Mouse (Mus musculus) kidney, embryonic 14.5 days (tissue): Measurements from ENCODE around the gene Nphs1. TPM values are rescaled to one million over a fixed set of nuclear protein-coding genes. Genes with fewer than 3 reads are reported as not detected.

Source experiments
- ATAC-seq: fragments of 200-750 bp; cut with Nextera tagmentation; 2 replicates; pipeline ENCODE4 v1.8.0; 2017; ENCODE audit warnings: moderate number of reproducible peaks, mild to moderate bottlenecking, moderate TSS enrichment, moderate library complexity; ENCODE audit not compliant: low FRiP score, low TSS enrichment
- H3K27ac ChIP-seq: fragments of 300-500 bp; sonication (generic); 2 replicates; pipeline ENCODE4 v1.5.1; 2014; ENCODE audit warnings: low read depth, mild to moderate bottlenecking, low read length, moderate library complexity, mixed read lengths
- H3K27me3 ChIP-seq: fragments of 300-500 bp; sonication (generic); 2 replicates; pipeline ENCODE4 v1.6.1; 2014; ENCODE audit warnings: mild to moderate bottlenecking, low read length; ENCODE audit not compliant: control insufficient read depth, insufficient read depth
- H3K36me3 ChIP-seq: fragments of 300-500 bp; sonication (generic); 2 replicates; pipeline ENCODE4 v1.6.1; 2014; ENCODE audit warnings: low read length, mixed read lengths; ENCODE audit not compliant: control insufficient read depth, insufficient read depth
- H3K4me1 ChIP-seq: fragments of 300-500 bp; sonication (generic); 2 replicates; pipeline ENCODE4 v1.6.1; 2014; ENCODE audit warnings: low read length, mixed read lengths; ENCODE audit not compliant: control insufficient read depth, insufficient read depth
- H3K4me2 ChIP-seq: fragments of 300-500 bp; sonication (generic); replicated peaks from 2 replicates; pipeline ENCODE4 v1.6.1; 2014; ENCODE audit warnings: low read depth, mild to moderate bottlenecking, low read length
- H3K4me3 ChIP-seq: fragments of 300-500 bp; sonication (generic); 2 replicates; pipeline ENCODE4 v1.5.1; 2014; ENCODE audit warnings: mild to moderate bottlenecking, low read length
- H3K9ac ChIP-seq: fragments of 300-500 bp; sonication (generic); 2 replicates; pipeline ENCODE4 v1.6.1; 2014; ENCODE audit warnings: low read depth, mild to moderate bottlenecking, low read length, moderate library complexity
- H3K9me3 ChIP-seq: fragments of 300-500 bp; sonication (generic); 2 replicates; pipeline ENCODE4 v1.6.1; 2016; ENCODE audit warnings: low read length; ENCODE audit not compliant: control insufficient read depth
- WGBS: fragments of 180-500 bp; shearing (Covaris S2); extraction: QIAGEN DNeasy Blood & Tissue Kit; methylation state at CpG from one replicate; pipeline ENCODE4 v1.1.7; 2014; 5-methylcytosine and 5-hydroxymethylcytosine counted together
- polyA plus RNA-seq: library from polyadenylated mRNA; unstranded; fragments of >200 nt; fragmentation: Nextera tagmentation; extraction: Ambion mirVana; gene quantifications from 2 replicates; pipeline ENCODE4 v1.2.1, GENCODE M21; 2014

Nphs1 gene
- polyA plus RNA-seq, 1 experiment from 2014 or later, result 3.0 TPM

DNA sequence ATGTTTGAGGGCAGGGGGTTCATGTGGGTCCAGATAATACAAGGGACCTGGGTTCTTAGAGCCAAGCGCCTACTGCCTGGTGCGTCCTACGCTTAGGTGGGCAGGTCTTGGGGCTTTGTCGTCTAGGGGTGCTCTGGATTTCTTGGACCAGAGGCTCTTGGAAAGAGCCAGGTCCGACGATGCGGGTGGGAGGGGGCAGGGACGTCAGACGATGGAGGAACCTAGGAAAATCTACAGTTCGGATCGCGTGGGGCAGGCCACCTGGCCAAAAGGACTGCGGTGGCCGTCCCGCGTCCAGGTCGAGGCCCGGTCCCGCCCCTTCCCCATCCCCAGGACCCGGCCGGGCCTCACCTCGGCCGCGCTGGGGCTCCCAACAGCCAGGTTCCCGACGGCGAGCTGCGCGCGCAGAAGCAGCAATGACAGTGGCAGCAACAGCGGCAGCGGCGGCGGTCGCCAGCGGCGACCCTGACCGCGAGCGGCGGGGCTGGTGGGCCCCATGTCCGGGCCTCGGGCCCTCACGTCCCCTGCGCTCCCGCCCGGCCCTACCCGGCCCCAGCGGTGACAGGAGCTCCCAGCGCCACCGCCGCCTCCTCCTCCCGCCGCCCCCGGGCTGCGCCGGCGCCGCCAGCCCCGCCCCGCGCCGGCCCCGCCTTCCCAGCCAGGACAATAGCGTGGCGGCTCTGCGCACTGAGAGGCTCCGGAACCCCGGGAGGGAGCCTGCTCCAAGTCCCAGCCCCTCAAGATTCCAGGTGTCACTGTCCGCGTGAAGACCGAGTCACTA, 13.0 kb upstream of the Nphs1 start, which contains the start of gene Aplp1:
TSS of gene Aplp1 (minus strand) at position 565 of the 781 bp plus-strand sequence.
- H3K4me1 ChIP-seq, result peaks cover 10% of the 10 kb centered on the region; the same call in 1 of the 2 replicates
- H3K27ac ChIP-seq, result no peak within 1 kb of the TSS
- H3K36me3 ChIP-seq, result no peaks in the 10 kb centered on the region
- peak within 1 kb of the TSS; percentile 66 for H3K4me3 ChIP-seq
- H3K9ac ChIP-seq, result peak within 1 kb of the TSS; percentile 64
- 0 out of 2 replicates have a peak, but pooled peaks cover 4% of the 10 kb centered on the region for H3K9me3 ChIP-seq
- WGBS, result under 1% methylated on average over 64 of the region's 72 CpGs
- peak within 1 kb of the TSS; percentile 94 for H3K4me2 ChIP-seq
- H3K27me3 ChIP-seq, result peaks cover 10% of the 10 kb centered on the region; the same call in 1 of the 2 replicates
- peak; percentile 83 for ATAC-seq

DNA sequence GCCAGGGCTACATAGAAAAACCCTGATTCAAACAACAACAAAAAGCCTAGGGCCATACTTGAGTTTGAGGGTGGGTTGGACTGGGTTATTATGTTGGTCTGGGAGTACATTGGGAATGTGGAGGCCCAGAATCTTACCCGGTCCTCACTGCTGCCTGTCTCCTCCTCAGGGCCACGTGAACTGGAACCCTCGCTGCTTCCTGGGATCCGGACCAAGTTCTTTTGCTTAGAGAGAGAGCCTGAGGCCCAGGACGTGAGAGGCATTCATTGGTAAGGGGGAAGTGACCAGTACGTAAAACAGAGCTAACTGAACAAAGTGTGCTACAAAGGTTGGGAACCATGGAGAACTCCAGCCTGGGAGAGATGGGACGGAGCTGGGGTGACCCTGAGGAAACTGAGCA, 7.9 kb upstream of the Nphs1 start:
- H3K9ac ChIP-seq, result no peak overlapping the region
- WGBS, result 71% methylated on average over 7 of the region's 7 CpGs
- no peak for ATAC-seq
- no peaks in the 10 kb centered on the region for H3K4me1 ChIP-seq
- no peak overlapping the region for H3K4me2 ChIP-seq
- no peak overlapping the region for H3K4me3 ChIP-seq
- peaks cover 37% of the 10 kb centered on the region for H3K27me3 ChIP-seq
- 0 out of 2 replicates have a peak, but pooled peaks cover 4% of the 10 kb centered on the region for H3K9me3 ChIP-seq
- no peaks in the 10 kb centered on the region for H3K36me3 ChIP-seq
- H3K27ac ChIP-seq, result no peak overlapping the region

DNA sequence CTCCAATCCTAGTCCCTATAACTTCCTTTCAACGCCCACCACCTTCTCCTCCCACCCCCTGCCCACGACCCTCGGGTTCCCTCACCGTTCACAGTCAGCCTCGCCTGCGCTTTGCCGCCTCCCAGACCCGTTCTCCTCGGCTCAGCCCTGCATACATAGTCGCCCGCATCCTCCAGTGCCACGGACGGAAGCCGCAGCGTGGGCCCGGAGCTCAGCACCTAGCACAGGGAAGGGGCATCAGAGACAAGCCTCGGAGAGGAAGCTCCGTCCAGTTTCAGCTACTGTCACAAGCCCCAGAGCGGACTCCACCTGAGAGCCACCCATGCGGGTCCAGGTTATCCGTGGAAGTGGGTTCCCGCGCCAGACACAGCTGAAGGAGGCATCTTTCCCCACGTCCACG, 4.8 kb upstream of the Nphs1 start:
- Histone ChIP-seq H3K4me2 (peak overlapping the region; percentile 15), H3K27ac (no peak overlapping the region), H3K27me3 (peaks cover 65% of the 10 kb centered on the region), H3K4me3 (no peak overlapping the region), H3K4me1 (peaks cover 7% of the 10 kb centered on the region; the same call in 1 of the 2 replicates), H3K9me3 (no peaks in the 10 kb centered on the region), H3K9ac (no peak overlapping the region), H3K36me3 (no peaks in the 10 kb centered on the region)
- no peak for ATAC-seq
- 13% methylated on average over 25 of the region's 25 CpGs for WGBS

DNA sequence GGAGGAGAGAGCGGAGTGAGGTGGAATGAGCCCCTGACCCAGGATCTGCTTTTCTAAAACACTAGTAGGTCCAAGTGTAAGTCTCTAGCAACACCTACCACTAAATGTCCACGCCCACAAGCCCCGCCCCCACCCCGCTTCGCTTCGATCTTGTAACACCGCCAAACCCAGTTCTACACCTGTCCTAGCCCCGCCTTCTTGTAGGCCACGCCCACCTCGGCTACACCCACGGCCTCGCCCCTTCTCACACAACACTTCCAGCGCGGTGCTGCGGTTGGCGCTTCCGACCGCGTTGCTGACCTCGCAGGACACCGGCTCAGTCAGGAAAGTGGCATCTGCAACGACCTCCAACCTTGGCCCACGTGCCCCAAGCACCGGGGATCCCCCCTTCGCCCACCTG, 4.3 kb upstream of the Nphs1 start:
- Histone ChIP-seq H3K9ac (no peak overlapping the region), H3K36me3 (no peaks in the 10 kb centered on the region), H3K9me3 (no peaks in the 10 kb centered on the region), H3K27me3 (peaks cover 69% of the 10 kb centered on the region), H3K4me2 (peak overlapping the region; percentile 15), H3K27ac (no peak overlapping the region), H3K4me3 (peak overlapping the region; percentile 10; the same call in 1 of the 2 replicates), H3K4me1 (peaks cover 7% of the 10 kb centered on the region; the same call in 1 of the 2 replicates)
- peak; percentile 43; the same call in 1 of the 2 replicates for ATAC-seq
- 2% methylated on average over 25 of the region's 25 CpGs for WGBS

DNA sequence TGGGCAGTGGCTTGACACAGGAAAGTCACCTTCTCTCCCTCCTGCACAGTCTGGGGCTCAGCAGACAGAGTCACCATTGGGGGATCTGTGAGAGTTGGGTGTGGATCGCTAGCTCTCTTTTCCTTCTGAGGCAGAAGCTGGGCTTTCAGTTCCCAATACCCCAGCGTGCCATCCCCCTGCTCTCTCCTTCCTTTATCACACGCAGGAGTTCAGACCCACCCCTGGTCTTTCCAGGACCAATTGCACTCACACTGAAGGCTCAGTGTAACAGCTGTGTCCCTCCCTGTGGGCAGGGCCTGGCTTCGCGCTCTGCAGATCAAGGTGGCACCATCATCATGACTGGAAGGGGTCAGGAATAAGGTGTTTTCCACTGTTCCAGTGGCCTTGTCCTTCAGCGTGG, 3.9 kb upstream of the Nphs1 start:
- peaks cover 7% of the 10 kb centered on the region; the same call in 1 of the 2 replicates for H3K4me1 ChIP-seq
- 2% methylated on average over 6 of the region's 6 CpGs for WGBS
- no peak overlapping the region for H3K9ac ChIP-seq
- H3K27me3 ChIP-seq, result peaks cover 74% of the 10 kb centered on the region
- H3K4me2 ChIP-seq, result 0 out of 2 replicates have a peak overlapping the region, but pooled peaks have one; percentile 15
- no peak for ATAC-seq
- no peak overlapping the region for H3K27ac ChIP-seq
- H3K36me3 ChIP-seq, result no peaks in the 10 kb centered on the region
- no peaks in the 10 kb centered on the region for H3K9me3 ChIP-seq
- H3K4me3 ChIP-seq, result 0 out of 2 replicates have a peak overlapping the region, but pooled peaks have one; percentile 10

DNA sequence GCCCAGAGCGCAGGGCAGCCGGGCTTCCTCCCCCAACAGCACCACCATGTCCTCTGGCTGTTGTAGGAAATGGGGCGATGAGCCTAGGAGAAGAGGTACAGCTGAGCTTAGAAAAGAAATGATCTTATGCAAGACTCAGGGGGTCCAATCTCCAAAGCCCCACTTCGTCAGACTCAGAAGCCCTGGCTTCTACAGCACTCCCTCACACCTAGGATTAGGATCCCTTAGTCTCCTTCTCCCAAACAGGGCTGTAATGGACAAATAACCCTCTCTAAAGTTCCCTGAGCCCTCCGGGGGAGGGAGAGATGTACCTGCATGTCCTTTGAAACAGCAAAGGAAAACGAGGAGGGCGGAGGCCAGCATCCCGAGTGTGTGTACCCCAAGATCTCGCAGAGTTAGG, 1.6 kb upstream of the Nphs1 start:
- H3K27ac ChIP-seq, result no peak overlapping the region
- no peak overlapping the region for H3K9ac ChIP-seq
- no peaks in the 10 kb centered on the region for H3K36me3 ChIP-seq
- no peak overlapping the region for H3K4me3 ChIP-seq
- no peak overlapping the region for H3K4me2 ChIP-seq
- ATAC-seq, result no peak
- peaks cover 90% of the 10 kb centered on the region for H3K27me3 ChIP-seq
- H3K9me3 ChIP-seq, result no peaks in the 10 kb centered on the region
- H3K4me1 ChIP-seq, result peaks cover 7% of the 10 kb centered on the region; the same call in 1 of the 2 replicates
- WGBS, result 0% methylated on average over 9 of the region's 9 CpGs

DNA sequence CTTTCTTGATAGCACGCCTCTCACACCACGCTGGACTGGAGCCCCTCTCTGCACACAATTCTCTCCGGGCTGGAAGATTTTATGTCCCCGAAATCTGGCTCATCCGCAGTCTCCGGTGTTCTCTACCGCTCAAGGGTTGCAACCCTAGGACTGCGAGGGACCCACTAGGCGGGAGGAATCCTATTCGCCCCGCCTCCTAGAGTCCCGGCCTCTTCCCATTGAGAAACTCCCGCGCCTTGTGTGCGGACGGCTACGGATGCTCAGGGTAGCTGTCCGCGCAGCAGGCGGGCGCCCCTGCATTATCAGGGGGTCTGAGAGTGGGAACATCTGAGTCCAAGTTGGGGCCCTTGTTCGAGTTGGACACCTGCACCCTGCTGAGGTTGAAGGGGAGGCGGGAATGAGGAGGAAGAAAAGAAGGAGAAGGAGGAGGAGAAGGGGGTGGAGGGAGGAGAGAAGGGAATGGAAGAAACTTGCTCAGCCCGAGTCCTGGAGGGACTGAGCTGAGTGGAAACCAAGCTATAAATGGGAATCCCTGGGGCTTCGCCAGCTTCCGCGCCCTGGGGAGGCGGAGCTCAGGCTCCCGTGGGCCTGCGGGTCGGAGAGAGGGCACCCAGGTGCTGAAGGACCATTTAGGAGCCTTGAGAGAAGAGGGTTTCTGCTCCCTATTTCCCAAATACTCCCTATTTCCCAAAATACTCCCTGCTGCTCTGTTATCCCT, 1.0 kb upstream of the Nphs1 start:
- Histone ChIP-seq H3K4me3 (no peak overlapping the region; the same call in 1 of the 2 replicates), H3K9ac (no peak overlapping the region), H3K27ac (no peak overlapping the region), H3K4me2 (no peak overlapping the region; the same call in 1 of the 2 replicates), H3K9me3 (no peaks in the 10 kb centered on the region), H3K4me1 (peaks cover 7% of the 10 kb centered on the region; the same call in 1 of the 2 replicates), H3K36me3 (no peaks in the 10 kb centered on the region), H3K27me3 (peaks cover 96% of the 10 kb centered on the region)
- ATAC-seq, result no peak
- WGBS, result 2% methylated on average over 31 of the region's 31 CpGs

DNA sequence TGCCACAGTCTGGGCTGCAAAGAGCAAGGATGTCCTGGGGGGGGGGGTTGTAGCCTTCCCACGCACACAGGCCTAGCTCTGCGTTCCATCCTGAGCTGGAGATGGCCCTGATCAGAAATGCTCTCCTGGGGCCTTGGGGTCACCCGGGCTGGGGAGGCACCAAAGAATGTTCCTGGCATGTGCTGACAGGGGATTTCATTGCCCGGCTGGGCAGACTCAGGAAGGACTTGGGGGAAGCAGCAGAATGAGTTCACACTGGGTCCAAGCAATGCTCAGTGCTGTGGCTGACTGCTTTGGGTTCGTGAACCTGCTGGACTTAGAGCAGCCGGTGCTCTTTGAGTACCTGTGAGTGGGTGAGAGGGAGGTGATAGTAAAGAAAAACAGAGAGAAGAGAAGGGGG, 1.4 kb downstream of the Nphs1 start:
- Histone ChIP-seq H3K27ac (no peak overlapping the region), H3K27me3 (peaks cover 96% of the 10 kb centered on the region), H3K36me3 (no peaks in the 10 kb centered on the region), H3K4me1 (peaks cover 7% of the 10 kb centered on the region; the same call in 1 of the 2 replicates), H3K4me3 (no peak overlapping the region), H3K9ac (no peak overlapping the region), H3K9me3 (no peaks in the 10 kb centered on the region), H3K4me2 (no peak overlapping the region)
- WGBS, result 45% methylated on average over 6 of the region's 6 CpGs
- ATAC-seq, result no peak
